Mouse (Mus musculus) skeletal muscle tissue, adult 2 months (tissue): ENCODE results near the gene Tnnt3.

Experiments used
- DNase-seq: peaks from one replicate; pipeline ENCODE4 v3.0.0-alpha.2; 2012; ENCODE audit warnings: low read depth, low spot score

Tnnt3 gene

DNA sequence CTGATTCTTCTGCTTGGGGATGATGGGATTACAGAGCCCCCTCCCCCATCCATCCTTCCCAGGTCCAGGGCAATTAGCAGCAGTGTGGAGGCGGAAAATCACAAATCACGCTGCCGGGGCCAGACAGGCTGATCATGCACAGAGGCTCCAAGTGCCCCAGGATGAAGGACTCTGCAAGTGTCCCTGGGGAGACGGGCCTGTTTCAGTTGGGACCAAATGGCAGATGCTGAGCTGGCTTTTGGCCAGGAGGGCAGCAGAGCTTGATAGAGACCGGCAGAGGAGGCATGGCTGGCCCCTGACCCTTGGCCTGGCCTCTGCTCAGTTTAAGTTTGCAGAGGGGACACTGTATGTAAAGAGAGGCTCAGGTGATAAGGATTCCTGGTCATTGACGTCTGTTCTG lies 64.5 kb downstream of the Tnnt3 start:
- no peak for DNase-seq

GRCm38 (mm10) chr7:142564955-142565643 lies 66.5 kb downstream of the Tnnt3 start:
- no peak for DNase-seq
